Mouse (Mus musculus): ENCODE data around the gene Eva1b. TPM values are rescaled to one million over a fixed set of nuclear protein-coding genes. Genes with fewer than 3 reads are reported as not detected.

The Eva1b gene
- polyA plus RNA-seq, 1 experiment from 2014 or later = 36.0 TPM

- 54% methylated on average over 7 of the region's 7 CpGs for WGBS
- peak overlapping the region; percentile 94 for H3K4me3 ChIP-seq (ENCODE audit: low read depth, low read length)
- no peaks in the 10 kb centered on the region for H3K9me3 ChIP-seq (ENCODE audit: control insufficient read depth, low read length)
- no peak overlapping the region; the same call in 1 of the 2 replicates for H3K9ac ChIP-seq (ENCODE audit: low read depth, low read length)
- no peak for DNase-seq (ENCODE audit: low spot score)
- no peak for ATAC-seq (ENCODE audit: low FRiP score)
- H3K4me1 ChIP-seq (replicated peaks; ENCODE audit: control insufficient read depth, insufficient read depth, low read length) = peaks cover 4% of the 10 kb centered on the region; the same call in 1 of the 2 replicates
- no peaks in the 10 kb centered on the region for H3K36me3 ChIP-seq (ENCODE audit: control insufficient read depth, insufficient read depth, low read length)
- H3K27me3 ChIP-seq (ENCODE audit: control insufficient read depth, insufficient read depth, low read length) = no peaks in the 10 kb centered on the region
- no peak overlapping the region for H3K27ac ChIP-seq (ENCODE audit: low read depth, low read length)
- peak overlapping the region; percentile 93 for H3K4me2 ChIP-seq (replicated peaks; ENCODE audit: low read depth, low read length)
These were observed 42.3 kb upstream of the Eva1b start for GRCm38 (mm10) chr4:126105131-126105783.

- Histone ChIP-seq H3K9me3 (ENCODE audit: control insufficient read depth, low read length) (no peaks in the 10 kb centered on the region), H3K4me2 (replicated peaks; ENCODE audit: low read depth, low read length) (no peak overlapping the region), H3K4me1 (replicated peaks; ENCODE audit: control insufficient read depth, insufficient read depth, low read length) (peaks cover 14% of the 10 kb centered on the region), H3K4me3 (ENCODE audit: low read depth, low read length) (no peak overlapping the region), H3K27me3 (ENCODE audit: control insufficient read depth, insufficient read depth, low read length) (no peaks in the 10 kb centered on the region), H3K9ac (ENCODE audit: low read depth, low read length) (no peak overlapping the region), H3K36me3 (ENCODE audit: control insufficient read depth, insufficient read depth, low read length) (no peaks in the 10 kb centered on the region), H3K27ac (ENCODE audit: low read depth, low read length) (no peak overlapping the region; the same call in 1 of the 2 replicates)
- no peak for ATAC-seq (ENCODE audit: low FRiP score)
- DNase-seq (ENCODE audit: low spot score) = no peak
- 63% methylated on average over 8 of the region's 8 CpGs for WGBS
These were observed 39.3 kb upstream of the Eva1b start for GRCm38 (mm10) chr4:126108061-126108740.

GRCm38 (mm10) chr4:126109613-126110373 lies 37.8 kb upstream of the Eva1b start:
- 83% methylated on average over 10 of the region's 10 CpGs for WGBS
- Histone ChIP-seq H3K9ac (ENCODE audit: low read depth, low read length) (no peak overlapping the region), H3K27ac (ENCODE audit: low read depth, low read length) (peak overlapping the region; percentile 55; the same call in 1 of the 2 replicates), H3K27me3 (ENCODE audit: control insufficient read depth, insufficient read depth, low read length) (no peaks in the 10 kb centered on the region), H3K4me1 (replicated peaks; ENCODE audit: control insufficient read depth, insufficient read depth, low read length) (peaks cover 15% of the 10 kb centered on the region), H3K4me3 (ENCODE audit: low read depth, low read length) (no peak overlapping the region), H3K36me3 (ENCODE audit: control insufficient read depth, insufficient read depth, low read length) (no peaks in the 10 kb centered on the region), H3K9me3 (ENCODE audit: control insufficient read depth, low read length) (no peaks in the 10 kb centered on the region), H3K4me2 (replicated peaks; ENCODE audit: low read depth, low read length) (no peak overlapping the region)
- DNase-seq (ENCODE audit: low spot score) = no peak
- ATAC-seq (ENCODE audit: low FRiP score) = no peak

GRCm38 (mm10) chr4:126110374-126111152 lies 37.0 kb upstream of the Eva1b start:
- peaks cover 12% of the 10 kb centered on the region for H3K4me1 ChIP-seq (replicated peaks; ENCODE audit: control insufficient read depth, insufficient read depth, low read length)
- no peak overlapping the region for H3K4me2 ChIP-seq (replicated peaks; ENCODE audit: low read depth, low read length)
- 9% methylated on average over 12 of the region's 12 CpGs for WGBS
- no peak overlapping the region for H3K4me3 ChIP-seq (ENCODE audit: low read depth, low read length)
- no peaks in the 10 kb centered on the region for H3K36me3 ChIP-seq (ENCODE audit: control insufficient read depth, insufficient read depth, low read length)
- H3K27me3 ChIP-seq (ENCODE audit: control insufficient read depth, insufficient read depth, low read length) = no peaks in the 10 kb centered on the region
- H3K27ac ChIP-seq (ENCODE audit: low read depth, low read length) = peak overlapping the region; percentile 63
- ATAC-seq (ENCODE audit: low FRiP score) = peak; percentile 64
- peak; percentile 36 for DNase-seq (ENCODE audit: low spot score)
- H3K9ac ChIP-seq (ENCODE audit: low read depth, low read length) = peak overlapping the region; percentile 31
- no peaks in the 10 kb centered on the region for H3K9me3 ChIP-seq (ENCODE audit: control insufficient read depth, low read length)

- no peaks in the 10 kb centered on the region for H3K36me3 ChIP-seq (ENCODE audit: control insufficient read depth, insufficient read depth, low read length)
- no peak overlapping the region for H3K4me2 ChIP-seq (replicated peaks; ENCODE audit: low read depth, low read length)
- H3K4me1 ChIP-seq (replicated peaks; ENCODE audit: control insufficient read depth, insufficient read depth, low read length) = peaks cover 12% of the 10 kb centered on the region
- no peak for ATAC-seq (ENCODE audit: low FRiP score)
- no peaks in the 10 kb centered on the region for H3K27me3 ChIP-seq (ENCODE audit: control insufficient read depth, insufficient read depth, low read length)
- no peak for DNase-seq (ENCODE audit: low spot score)
- H3K9me3 ChIP-seq (ENCODE audit: control insufficient read depth, low read length) = no peaks in the 10 kb centered on the region
- H3K27ac ChIP-seq (ENCODE audit: low read depth, low read length) = peak overlapping the region; percentile 63
- H3K4me3 ChIP-seq (ENCODE audit: low read depth, low read length) = no peak overlapping the region
- 21% methylated on average over 7 of the region's 7 CpGs for WGBS
- H3K9ac ChIP-seq (ENCODE audit: low read depth, low read length) = peak overlapping the region; percentile 31; the same call in 1 of the 2 replicates
These were observed 36.4 kb upstream of the Eva1b start for GRCm38 (mm10) chr4:126111153-126111549.

GRCm38 (mm10) chr4:126113243-126113642 lies 34.3 kb upstream of the Eva1b start:
- H3K4me1 ChIP-seq (replicated peaks; ENCODE audit: control insufficient read depth, insufficient read depth, low read length) = peaks cover 12% of the 10 kb centered on the region
- H3K4me2 ChIP-seq (replicated peaks; ENCODE audit: low read depth, low read length) = no peak overlapping the region
- H3K9me3 ChIP-seq (ENCODE audit: control insufficient read depth, low read length) = no peaks in the 10 kb centered on the region
- no peak for DNase-seq (ENCODE audit: low spot score)
- no peaks in the 10 kb centered on the region for H3K27me3 ChIP-seq (ENCODE audit: control insufficient read depth, insufficient read depth, low read length)
- H3K4me3 ChIP-seq (ENCODE audit: low read depth, low read length) = no peak overlapping the region
- ATAC-seq (ENCODE audit: low FRiP score) = no peak
- no peak overlapping the region for H3K27ac ChIP-seq (ENCODE audit: low read depth, low read length)
- WGBS = 83% methylated on average over 4 of the region's 4 CpGs
- H3K36me3 ChIP-seq (ENCODE audit: control insufficient read depth, insufficient read depth, low read length) = no peaks in the 10 kb centered on the region
- no peak overlapping the region for H3K9ac ChIP-seq (ENCODE audit: low read depth, low read length)

- Histone ChIP-seq H3K36me3 (ENCODE audit: control insufficient read depth, insufficient read depth, low read length) (no peaks in the 10 kb centered on the region), H3K9me3 (ENCODE audit: control insufficient read depth, low read length) (no peaks in the 10 kb centered on the region), H3K4me3 (ENCODE audit: low read depth, low read length) (no peak overlapping the region), H3K27ac (ENCODE audit: low read depth, low read length) (no peak overlapping the region), H3K4me1 (replicated peaks; ENCODE audit: control insufficient read depth, insufficient read depth, low read length) (peaks cover 12% of the 10 kb centered on the region), H3K9ac (ENCODE audit: low read depth, low read length) (no peak overlapping the region), H3K4me2 (replicated peaks; ENCODE audit: low read depth, low read length) (no peak overlapping the region), H3K27me3 (ENCODE audit: control insufficient read depth, insufficient read depth, low read length) (no peaks in the 10 kb centered on the region)
- ATAC-seq (ENCODE audit: low FRiP score) = no peak
- peak; percentile 67 for DNase-seq (ENCODE audit: low spot score)
- WGBS = 25% methylated on average over 6 of the region's 6 CpGs
These were observed 33.6 kb upstream of the Eva1b start for GRCm38 (mm10) chr4:126113943-126114342.

GRCm38 (mm10) chr4:126115411-126115810 lies 32.1 kb upstream of the Eva1b start:
- H3K4me2 ChIP-seq (replicated peaks; ENCODE audit: low read depth, low read length) = no peak overlapping the region
- no peak for DNase-seq (ENCODE audit: low spot score)
- H3K4me3 ChIP-seq (ENCODE audit: low read depth, low read length) = no peak overlapping the region
- 87% methylated on average over 9 of the region's 9 CpGs for WGBS
- H3K27ac ChIP-seq (ENCODE audit: low read depth, low read length) = no peak overlapping the region
- no peak for ATAC-seq (ENCODE audit: low FRiP score)
- peaks cover 11% of the 10 kb centered on the region for H3K4me1 ChIP-seq (replicated peaks; ENCODE audit: control insufficient read depth, insufficient read depth, low read length)
- no peaks in the 10 kb centered on the region for H3K27me3 ChIP-seq (ENCODE audit: control insufficient read depth, insufficient read depth, low read length)
- no peaks in the 10 kb centered on the region for H3K36me3 ChIP-seq (ENCODE audit: control insufficient read depth, insufficient read depth, low read length)
- no peak overlapping the region for H3K9ac ChIP-seq (ENCODE audit: low read depth, low read length)
- H3K9me3 ChIP-seq (ENCODE audit: control insufficient read depth, low read length) = no peaks in the 10 kb centered on the region
